ENCODE assay signal across 11 mouse cellular contexts in genomic region chr9:113380408-113381129, GRCm38 (mm10).
DNase-seq lines count a peak whose midpoint lies in the region; ATAC-seq lines count a peak whose summit lies in the region.
"Had no signal": no experiment of that assay in that cellular context is flagged by ENCODE, and none has a peak within 500 bp of the region (broad histone marks: within the 10 kb centered on the region; RNA-seq: fewer than 3 reads in every experiment).

No protein-coding gene starts in this region.

- no peak for ATAC-seq in heart, embryonic 13.5 days (ENCODE audit: extremely low read depth, insufficient number of reproducible peaks, low FRiP score, low TSS enrichment)
- ATAC-seq in hindbrain, embryonic 11.5 days (ENCODE audit: low FRiP score) = no peak
- ATAC-seq in neural tube, embryonic 12.5 days (ENCODE audit: low FRiP score, low read depth) = peak; percentile 53
- ATAC-seq: forebrain, postnatal 0 days had no signal

- 42% methylated on average over 17 of the region's 17 CpGs for WGBS in heart, embryonic 13.5 days
- 70% methylated on average over 17 of the region's 17 CpGs for WGBS in hindbrain, embryonic 11.5 days
- 52% methylated on average over 17 of the region's 17 CpGs for WGBS in neural tube, embryonic 12.5 days

- no peaks in the 10 kb centered on the region for H3K9me3 ChIP-seq in heart, embryonic 13.5 days
- H3K9me3 ChIP-seq in hindbrain, embryonic 11.5 days (ENCODE audit: control insufficient read depth, low read length) = no peaks in the 10 kb centered on the region
- no peaks in the 10 kb centered on the region for H3K9me3 ChIP-seq in neural tube, embryonic 12.5 days

- H3K27me3 ChIP-seq in heart, embryonic 13.5 days (replicated peaks) = no peaks in the 10 kb centered on the region
- no peaks in the 10 kb centered on the region for H3K27me3 ChIP-seq in hindbrain, embryonic 11.5 days (ENCODE audit: control insufficient read depth, insufficient read depth, low read length)
- no peaks in the 10 kb centered on the region for H3K27me3 ChIP-seq in neural tube, embryonic 12.5 days (replicated peaks)

- no peak overlapping the region for H3K9ac ChIP-seq in heart, embryonic 13.5 days
- H3K9ac ChIP-seq in hindbrain, embryonic 11.5 days (ENCODE audit: low read depth, low read length) = no peak overlapping the region
- no peak overlapping the region for H3K9ac ChIP-seq in neural tube, embryonic 12.5 days

- H3K4me1 ChIP-seq in heart, embryonic 13.5 days = peaks cover 25% of the 10 kb centered on the region
- H3K4me1 ChIP-seq in hindbrain, embryonic 11.5 days (replicated peaks; ENCODE audit: control insufficient read depth, insufficient read depth, low read length) = no peaks in the 10 kb centered on the region
- H3K4me1 ChIP-seq in neural tube, embryonic 12.5 days = peaks cover 11% of the 10 kb centered on the region; the same call in 1 of the 2 replicates

- H3K4me2 ChIP-seq in heart, embryonic 13.5 days = 0 out of 2 replicates have a peak overlapping the region, but pooled peaks have one; percentile 0
- H3K4me2 ChIP-seq in hindbrain, embryonic 11.5 days (replicated peaks; ENCODE audit: low read depth, low read length) = no peak overlapping the region
- 0 out of 2 replicates have a peak overlapping the region, but pooled peaks have one; percentile 20 for H3K4me2 ChIP-seq in neural tube, embryonic 12.5 days (replicated peaks)

- no peak for DNase-seq in heart, postnatal 4 days
- peak; percentile 6 for DNase-seq in cerebellum, adult 8-10 months
- DNase-seq in hindbrain, embryonic 11.5 days (ENCODE audit: low spot score) = peak; percentile 12
- no peak for DNase-seq in spleen, adult 18-20 months
- no peak for DNase-seq in adrenal gland, adult 18-20 months (ENCODE audit: low spot score in 2 of 2)
- DNase-seq: forebrain, postnatal 0 days; kidney, adult 18-20 months; right cerebral cortex, adult 18-20 months had no signal

- no peak overlapping the region for H3K27ac ChIP-seq in heart, embryonic 13.5 days (replicated peaks)
- H3K27ac ChIP-seq in hindbrain, embryonic 11.5 days (ENCODE audit: low read depth, low read length) = 0 out of 2 replicates have a peak overlapping the region, but pooled peaks have one; percentile 17
- H3K27ac ChIP-seq in neural tube, embryonic 12.5 days = no peak overlapping the region
- H3K27ac ChIP-seq: layer of hippocampus, adult 2 months had no signal

- H3K36me3 ChIP-seq in heart, embryonic 13.5 days = no peaks in the 10 kb centered on the region
- H3K36me3 ChIP-seq in hindbrain, embryonic 11.5 days (ENCODE audit: control insufficient read depth, insufficient read depth, low read length) = no peaks in the 10 kb centered on the region
- H3K36me3 ChIP-seq in neural tube, embryonic 12.5 days = no peaks in the 10 kb centered on the region

- H3K4me3 ChIP-seq in heart, embryonic 13.5 days = no peak overlapping the region
- H3K4me3 ChIP-seq in hindbrain, embryonic 11.5 days (ENCODE audit: low read depth, low read length) = no peak overlapping the region
- no peak overlapping the region for H3K4me3 ChIP-seq in neural tube, embryonic 12.5 days
- H3K4me3 ChIP-seq: layer of hippocampus, adult 2 months had no signal

Comparison
In these comparisons a context has a peak if more than half of its experiments do, and no peak if none do; other contexts are left out.
1. DNase-seq: peak in cerebellum, adult 8-10 months (single experiment) and hindbrain, embryonic 11.5 days (single experiment); none in heart, postnatal 4 days (single experiment), spleen, adult 18-20 months (0 of 2) and adrenal gland, adult 18-20 months (0 of 2).